Mouse (Mus musculus) stomach, embryonic 15.5 days (tissue): Measurements from ENCODE around the gene Gatd1. TPM values are rescaled to one million over a fixed set of nuclear protein-coding genes. Genes with fewer than 3 reads are reported as not detected.
A peak's percentile ranks its signal among the peaks of the same experiment; 100 is the strongest.

ENCODE experiments used
- ATAC-seq: fragments of 200-750 bp; cut with Nextera tagmentation; 2 replicates; pipeline ENCODE4 v1.8.0; 2017; ENCODE audit warnings: low read depth, moderate number of reproducible peaks, moderate TSS enrichment; ENCODE audit not compliant: insufficient read depth, low FRiP score
- H3K27ac ChIP-seq: fragments of 300-500 bp; sonication (generic); 2 replicates; pipeline ENCODE4 v1.5.1; 2015; ENCODE audit warnings: mild to moderate bottlenecking, inconsistent platforms
- H3K27me3 ChIP-seq: fragments of 300-500 bp; sonication (generic); replicated peaks from 2 replicates; pipeline ENCODE4 v1.6.1; 2015; ENCODE audit warnings: inconsistent platforms
- H3K36me3 ChIP-seq: fragments of 300-500 bp; sonication (generic); 2 replicates; pipeline ENCODE4 v1.6.1; 2015; ENCODE audit warnings: inconsistent platforms
- H3K4me1 ChIP-seq: fragments of 300-500 bp; sonication (generic); 2 replicates; pipeline ENCODE4 v1.6.1; 2015; ENCODE audit warnings: inconsistent platforms
- H3K4me2 ChIP-seq: fragments of 300-500 bp; sonication (generic); 2 replicates; pipeline ENCODE4 v1.6.1; 2015; ENCODE audit warnings: mild to moderate bottlenecking, inconsistent platforms
- H3K4me3 ChIP-seq: fragments of 300-500 bp; sonication (generic); replicated peaks from 2 replicates; pipeline ENCODE4 v1.5.1; 2015; ENCODE audit warnings: inconsistent platforms
- H3K9ac ChIP-seq: fragments of 300-500 bp; sonication (generic); 2 replicates; pipeline ENCODE4 v1.6.1; 2015; ENCODE audit warnings: inconsistent platforms
- H3K9me3 ChIP-seq: fragments of 300-500 bp; sonication (generic); 2 replicates; pipeline ENCODE4 v1.6.1; 2016; ENCODE audit warnings: inconsistent platforms
- WGBS: fragments of 180-500 bp; shearing (Covaris S2); methylation state at CpG from one replicate; pipeline ENCODE4 v1.1.7; 2015; 5-methylcytosine and 5-hydroxymethylcytosine counted together
- polyA plus RNA-seq: library from polyadenylated mRNA; unstranded; fragments of >200 nt; fragmentation: Nextera tagmentation; extraction: Ambion mirVana; gene quantifications from 2 replicates; pipeline ENCODE4 v1.2.1, GENCODE M21; 2015

Gene Gatd1
- polyA plus RNA-seq = 51.1 and 53.0 TPM in 2 replicates

DNA sequence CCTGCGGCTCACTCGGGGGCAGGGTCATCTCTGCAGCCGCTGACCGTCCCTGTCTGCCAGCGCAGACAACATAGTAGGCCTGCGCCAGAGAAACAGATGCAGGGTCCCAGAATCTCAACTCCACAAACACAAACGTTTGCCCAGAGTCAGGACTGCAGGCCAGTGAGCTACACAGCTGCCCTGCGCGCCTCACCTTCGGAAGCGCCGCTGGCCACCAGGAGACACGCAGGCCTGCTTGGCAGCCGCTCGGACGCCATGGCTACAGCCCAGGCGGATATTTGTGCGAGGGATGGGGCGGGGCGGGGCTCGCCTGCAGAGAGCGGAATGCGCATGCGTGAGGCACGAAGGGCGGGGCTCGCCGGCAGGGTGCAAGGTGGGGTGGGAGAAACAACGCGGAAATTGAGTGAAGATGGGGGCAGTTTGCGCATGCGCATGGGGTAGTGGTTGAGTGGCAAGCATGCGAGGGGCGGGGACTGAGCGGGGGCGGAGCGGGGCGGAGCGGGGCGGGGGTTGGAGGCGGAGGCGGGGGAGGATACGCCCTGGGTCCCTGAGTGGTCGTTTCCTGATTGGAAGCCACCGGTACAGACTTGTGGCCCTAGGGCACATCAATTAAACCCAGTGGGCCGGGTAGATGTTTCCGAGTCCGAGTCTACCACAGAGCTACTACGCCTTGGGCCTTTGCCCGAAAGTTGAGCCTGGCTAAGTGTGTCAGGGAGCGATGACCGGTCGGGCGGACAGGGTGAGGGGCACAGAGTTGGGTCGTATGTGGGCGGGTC, at the start of gene Gatd1:
Gene Gatd1 (minus strand): TSS at position 328 of the 776 bp plus-strand sequence.
- Histone ChIP-seq H3K4me3 (peak within 1 kb of the TSS; percentile 65), H3K27ac (peak within 1 kb of the TSS; percentile 79), H3K4me2 (peak within 1 kb of the TSS; percentile 71), H3K36me3 (peaks cover 10% of the 10 kb centered on the region), H3K9me3 (no peaks in the 10 kb centered on the region), H3K4me1 (peaks cover 14% of the 10 kb centered on the region), H3K9ac (peak within 1 kb of the TSS; percentile 48), H3K27me3 (no peaks in the 10 kb centered on the region)
- peak; percentile 92 for ATAC-seq
- WGBS = under 1% methylated on average over 55 of the region's 56 CpGs

GRCm38 (mm10) chr7:141462333-141462821, 48.4 kb upstream of the Gatd1 start:
- Histone ChIP-seq H3K9me3 (no peaks in the 10 kb centered on the region), H3K27ac (peak overlapping the region; percentile 33), H3K9ac (0 out of 2 replicates have a peak overlapping the region, but pooled peaks have one; percentile 37), H3K4me2 (peak overlapping the region; percentile 82), H3K4me3 (peak overlapping the region; percentile 46), H3K36me3 (0 out of 2 replicates have a peak, but pooled peaks cover 4% of the 10 kb centered on the region), H3K27me3 (peaks cover 38% of the 10 kb centered on the region), H3K4me1 (peaks cover 57% of the 10 kb centered on the region)
- 22% methylated on average over 5 of the region's 5 CpGs for WGBS
- ATAC-seq = peak; percentile 8; the same call in 1 of the 2 replicates

GRCm38 (mm10) chr7:141461521-141462332, 47.8 kb upstream of the Gatd1 start:
- Histone ChIP-seq H3K36me3 (0 out of 2 replicates have a peak, but pooled peaks cover 4% of the 10 kb centered on the region), H3K9me3 (no peaks in the 10 kb centered on the region), H3K4me3 (peak overlapping the region; percentile 46), H3K4me2 (peak overlapping the region; percentile 82), H3K4me1 (peaks cover 54% of the 10 kb centered on the region), H3K27me3 (peaks cover 38% of the 10 kb centered on the region), H3K9ac (peak overlapping the region; percentile 37), H3K27ac (peak overlapping the region; percentile 33; the same call in 1 of the 2 replicates)
- ATAC-seq = no peak; the same call in 1 of the 2 replicates
- 3% methylated on average over 59 of the region's 59 CpGs for WGBS

GRCm38 (mm10) chr7:141460391-141461113, 46.6 kb upstream of the Gatd1 start, which contains the start of gene Cracr2b:
Gene Cracr2b, plus strand, starts transcription at chr7:141461094.
- peak within 1 kb of the TSS; percentile 33; the same call in 1 of the 2 replicates for H3K27ac ChIP-seq
- peaks cover 56% of the 10 kb centered on the region for H3K4me1 ChIP-seq
- H3K36me3 ChIP-seq = 0 out of 2 replicates have a peak, but pooled peaks cover 4% of the 10 kb centered on the region
- 52% methylated on average over 15 of the region's 15 CpGs for WGBS
- peak within 1 kb of the TSS; percentile 37 for H3K9ac ChIP-seq
- H3K9me3 ChIP-seq = no peaks in the 10 kb centered on the region
- peak within 1 kb of the TSS; percentile 46 for H3K4me3 ChIP-seq
- ATAC-seq = no peak
- peak within 1 kb of the TSS; percentile 82 for H3K4me2 ChIP-seq
- peaks cover 38% of the 10 kb centered on the region for H3K27me3 ChIP-seq

GRCm38 (mm10) chr7:141460001-141460390, 46.1 kb upstream of the Gatd1 start:
- H3K9me3 ChIP-seq = no peaks in the 10 kb centered on the region
- WGBS = 41% methylated on average over 5 of the region's 5 CpGs
- no peak overlapping the region for H3K4me3 ChIP-seq
- H3K27ac ChIP-seq = no peak overlapping the region
- H3K4me1 ChIP-seq = peaks cover 52% of the 10 kb centered on the region
- ATAC-seq = no peak
- no peak overlapping the region for H3K9ac ChIP-seq
- peaks cover 37% of the 10 kb centered on the region for H3K27me3 ChIP-seq
- H3K4me2 ChIP-seq = no peak overlapping the region
- 0 out of 2 replicates have a peak, but pooled peaks cover 4% of the 10 kb centered on the region for H3K36me3 ChIP-seq

- Histone ChIP-seq H3K27me3 (peaks cover 30% of the 10 kb centered on the region), H3K27ac (no peak overlapping the region), H3K36me3 (0 out of 2 replicates have a peak, but pooled peaks cover 4% of the 10 kb centered on the region), H3K9me3 (no peaks in the 10 kb centered on the region), H3K9ac (no peak overlapping the region), H3K4me2 (no peak overlapping the region), H3K4me1 (peaks cover 50% of the 10 kb centered on the region), H3K4me3 (no peak overlapping the region)
- ATAC-seq = no peak
- 87% methylated on average over 17 of the region's 17 CpGs for WGBS
These were observed 45.4 kb upstream of the Gatd1 start for GRCm38 (mm10) chr7:141459301-141459711.

GRCm38 (mm10) chr7:141458661-141459060, 44.7 kb upstream of the Gatd1 start:
- Histone ChIP-seq H3K9me3 (no peaks in the 10 kb centered on the region), H3K4me2 (no peak overlapping the region), H3K36me3 (0 out of 2 replicates have a peak, but pooled peaks cover 4% of the 10 kb centered on the region), H3K27me3 (peaks cover 24% of the 10 kb centered on the region), H3K9ac (no peak overlapping the region), H3K4me3 (no peak overlapping the region), H3K4me1 (peaks cover 47% of the 10 kb centered on the region), H3K27ac (no peak overlapping the region)
- ATAC-seq = no peak
- 88% methylated on average over 11 of the region's 11 CpGs for WGBS

DNA sequence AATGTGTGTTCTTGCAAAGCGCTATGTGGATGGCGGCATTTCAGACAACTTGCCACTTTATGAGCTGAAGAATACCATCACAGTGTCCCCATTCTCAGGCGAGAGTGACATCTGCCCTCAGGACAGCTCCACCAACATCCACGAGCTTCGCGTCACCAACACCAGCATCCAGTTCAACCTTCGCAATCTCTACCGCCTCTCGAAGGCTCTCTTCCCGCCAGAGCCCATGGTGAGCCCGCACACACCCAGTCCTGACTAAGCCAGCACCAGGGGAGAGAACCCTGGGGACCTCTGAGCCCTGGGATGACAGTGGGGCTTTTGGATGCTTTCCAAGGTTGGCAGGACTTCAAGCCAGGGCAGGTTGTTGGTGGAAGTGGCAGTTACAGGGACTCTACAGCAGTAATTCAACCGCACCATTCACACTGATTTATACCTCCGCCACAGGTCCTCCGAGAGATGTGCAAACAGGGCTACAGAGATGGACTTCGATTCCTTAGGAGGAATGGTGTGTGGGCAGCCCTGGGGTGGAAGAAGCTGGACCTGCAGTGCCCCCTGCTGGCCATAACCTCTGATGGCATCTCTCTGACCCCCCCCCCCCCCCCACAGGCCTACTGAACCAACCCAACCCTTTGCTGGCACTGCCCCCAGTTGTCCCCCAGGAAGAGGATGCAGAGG, 44.2 kb upstream of the Gatd1 start:
- Histone ChIP-seq H3K27me3 (peaks cover 20% of the 10 kb centered on the region), H3K4me2 (no peak overlapping the region), H3K27ac (no peak overlapping the region), H3K36me3 (0 out of 2 replicates have a peak, but pooled peaks cover 4% of the 10 kb centered on the region), H3K9me3 (no peaks in the 10 kb centered on the region), H3K4me3 (no peak overlapping the region), H3K9ac (no peak overlapping the region), H3K4me1 (peaks cover 42% of the 10 kb centered on the region)
- 78% methylated on average over 15 of the region's 15 CpGs for WGBS
- no peak for ATAC-seq

GRCm38 (mm10) chr7:141457236-141457635, 43.3 kb upstream of the Gatd1 start:
- Histone ChIP-seq H3K27ac (no peak overlapping the region), H3K4me3 (no peak overlapping the region), H3K9ac (no peak overlapping the region), H3K36me3 (0 out of 2 replicates have a peak, but pooled peaks cover 4% of the 10 kb centered on the region), H3K9me3 (no peaks in the 10 kb centered on the region), H3K4me1 (peaks cover 38% of the 10 kb centered on the region), H3K27me3 (peaks cover 13% of the 10 kb centered on the region; the same call in 1 of the 2 replicates), H3K4me2 (no peak overlapping the region)
- 94% methylated on average over 14 of the region's 14 CpGs for WGBS
- no peak for ATAC-seq

DNA sequence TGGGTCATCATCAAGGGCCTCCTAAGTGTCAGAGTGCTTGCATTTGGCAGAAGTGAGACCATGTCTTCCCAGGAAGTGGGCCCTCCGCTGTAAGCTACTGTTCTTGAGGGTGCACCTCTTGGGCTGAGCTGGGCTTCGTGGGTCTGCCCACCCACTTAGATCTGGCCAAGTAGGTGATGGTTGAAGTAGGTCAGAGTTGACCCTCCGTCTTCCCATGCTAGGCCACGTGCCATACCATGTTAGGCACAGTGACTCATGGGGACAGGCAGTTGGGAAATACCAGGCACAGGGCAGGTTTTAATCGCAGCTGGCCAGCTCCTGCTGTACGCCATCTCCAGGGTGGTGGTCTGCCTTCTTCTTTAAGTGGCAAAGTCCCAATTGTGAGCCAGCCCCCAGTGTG, 42.8 kb upstream of the Gatd1 start:
- Histone ChIP-seq H3K4me1 (peaks cover 36% of the 10 kb centered on the region), H3K9ac (no peak overlapping the region), H3K27ac (no peak overlapping the region), H3K4me3 (0 out of 2 replicates have a peak overlapping the region, but pooled peaks have one; percentile 75), H3K27me3 (peaks cover 8% of the 10 kb centered on the region; the same call in 1 of the 2 replicates), H3K36me3 (0 out of 2 replicates have a peak, but pooled peaks cover 4% of the 10 kb centered on the region), H3K9me3 (no peaks in the 10 kb centered on the region), H3K4me2 (peak overlapping the region; percentile 1; the same call in 1 of the 2 replicates)
- WGBS = 89% methylated on average over 6 of the region's 6 CpGs
- no peak for ATAC-seq
